Mouse (Mus musculus) forebrain, postnatal 0 days (tissue): ENCODE data around the gene Inpp5a. TPM values are rescaled to one million over a fixed set of nuclear protein-coding genes. Genes with fewer than 3 reads are reported as not detected.

ENCODE experiments used
- ATAC-seq: fragments of 200-750 bp; cut with Nextera tagmentation; 2 replicates; pipeline ENCODE4 v1.8.0; 2017; ENCODE audit warnings: mild to moderate bottlenecking, moderate library complexity
- DNase-seq: peaks from one replicate; pipeline ENCODE4 v3.0.0-alpha.2; 2015
- H3K27ac ChIP-seq: fragments of 300-500 bp; sonication (generic); 2 replicates; pipeline ENCODE4 v1.5.1; 2014; ENCODE audit warnings: low read depth, mild to moderate bottlenecking, antibody characterized with exemption, low read length, moderate library complexity, mixed read lengths
- H3K27me3 ChIP-seq: fragments of 300-500 bp; sonication (generic); 2 replicates; pipeline ENCODE4 v1.6.1; 2014; ENCODE audit warnings: mild to moderate bottlenecking, low read length, mixed read lengths; ENCODE audit not compliant: insufficient read depth
- H3K36me3 ChIP-seq: fragments of 300-500 bp; sonication (generic); 2 replicates; pipeline ENCODE4 v1.6.1; 2014; ENCODE audit warnings: mild to moderate bottlenecking, moderate library complexity; ENCODE audit not compliant: insufficient read depth
- H3K4me1 ChIP-seq: fragments of 300-500 bp; sonication (generic); 2 replicates; pipeline ENCODE4 v1.6.1; 2014; ENCODE audit warnings: antibody characterized with exemption; ENCODE audit not compliant: insufficient read depth
- H3K4me2 ChIP-seq: fragments of 300-500 bp; sonication (generic); 2 replicates; pipeline ENCODE4 v1.6.1; 2014; ENCODE audit warnings: low read depth, mild to moderate bottlenecking, moderate library complexity
- H3K4me3 ChIP-seq: fragments of 300-500 bp; sonication (generic); 2 replicates; pipeline ENCODE4 v1.5.1; 2014; ENCODE audit warnings: low read depth, low read length, mixed read lengths
- H3K9ac ChIP-seq: fragments of 300-500 bp; sonication (generic); 2 replicates; pipeline ENCODE4 v1.6.1; 2014; ENCODE audit warnings: mild to moderate bottlenecking
- H3K9me3 ChIP-seq: fragments of 300-500 bp; sonication (generic); 2 replicates; pipeline ENCODE4 v1.6.1; 2016; ENCODE audit warnings: low read length
- CTCF ChIP-seq: sonication (generic); IDR thresholded peaks from 2 replicates; pipeline ENCODE4 v1.5.1; 2016; ENCODE audit warnings: antibody characterized with exemption, control low read depth, low read depth
- WGBS: fragments of 180-500 bp; shearing (Covaris S2); extraction: QIAGEN DNeasy Blood & Tissue Kit; methylation state at CpG from one replicate; pipeline ENCODE4 v1.1.7; 2014; 5-methylcytosine and 5-hydroxymethylcytosine counted together
- polyA plus RNA-seq: library from polyadenylated mRNA; unstranded; fragments of >200 nt; fragmentation: Nextera tagmentation; extraction: Ambion mirVana; gene quantifications from 2 replicates; pipeline ENCODE4 v1.2.1, GENCODE M21; 2015
- total RNA-seq: library from RNA; depleted of rRNA; stranded (reverse); fragments of >200 nt; gene quantifications from 2 replicates; pipeline ENCODE4 v1.2.3, GENCODE M21; 2014

The Inpp5a gene
- total and polyA plus RNA-seq, 2 experiments from 2014 or later: 8.8 to 16.3 TPM

DNA sequence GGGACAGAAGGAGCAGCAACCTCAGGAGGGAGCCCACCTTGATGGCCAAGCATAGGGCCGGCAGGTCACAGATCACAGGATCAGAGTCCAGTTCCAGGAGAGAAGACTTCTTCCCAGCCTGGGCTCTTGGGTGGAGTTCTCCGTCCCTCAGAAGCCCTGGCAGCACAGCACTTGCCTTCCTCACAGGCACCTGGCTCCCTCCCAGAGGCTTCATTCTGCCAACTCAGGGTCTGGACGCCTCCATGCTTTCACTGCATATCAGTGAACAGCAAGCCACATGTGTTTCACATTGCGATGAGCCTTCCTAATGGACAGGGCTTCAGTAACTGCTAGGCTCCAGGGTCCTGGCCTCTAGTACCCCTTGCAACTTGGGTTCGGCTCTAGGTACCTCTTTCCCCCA is 147.4 kb downstream of the Inpp5a start:
- ATAC-seq (no peak), DNase-seq (no peak)
- Histone ChIP-seq H3K4me2 (no peak overlapping the region), H3K27me3 (no peaks in the 10 kb centered on the region), H3K4me3 (no peak overlapping the region), H3K36me3 (no peaks in the 10 kb centered on the region), H3K9me3 (no peaks in the 10 kb centered on the region), H3K27ac (no peak overlapping the region), H3K4me1 (no peaks in the 10 kb centered on the region), H3K9ac (no peak overlapping the region)
- 73% methylated on average over 5 of the region's 5 CpGs for WGBS
- no peak for TF ChIP-seq CTCF

DNA sequence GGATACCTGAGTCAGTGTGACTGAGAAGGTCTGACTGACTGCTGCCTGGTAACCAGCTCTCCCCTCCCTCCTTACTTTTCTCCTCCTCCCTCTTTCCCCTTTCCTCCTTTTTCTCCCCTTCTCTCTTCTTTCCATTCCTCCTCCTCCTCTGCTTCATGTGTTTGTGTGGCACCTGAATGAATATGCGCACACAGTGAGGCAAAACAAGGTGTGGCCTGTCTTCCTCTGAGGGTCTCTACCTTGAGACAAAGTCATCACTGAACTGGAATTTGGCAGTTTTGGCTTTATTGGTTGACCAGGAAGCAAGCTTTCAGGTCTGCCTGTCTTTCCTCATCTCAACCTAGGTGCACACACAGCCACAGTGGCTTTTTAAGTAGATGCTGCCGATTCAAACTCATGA is 147.9 kb downstream of the Inpp5a start:
- Histone ChIP-seq H3K9ac (no peak overlapping the region), H3K4me2 (no peak overlapping the region), H3K27ac (no peak overlapping the region), H3K4me1 (no peaks in the 10 kb centered on the region), H3K4me3 (no peak overlapping the region), H3K9me3 (no peaks in the 10 kb centered on the region), H3K27me3 (no peaks in the 10 kb centered on the region), H3K36me3 (no peaks in the 10 kb centered on the region)
- 99% methylated on average over 2 of the region's 2 CpGs for WGBS
- no peak for TF ChIP-seq CTCF
- DNase-seq: no peak
- no peak for ATAC-seq

DNA sequence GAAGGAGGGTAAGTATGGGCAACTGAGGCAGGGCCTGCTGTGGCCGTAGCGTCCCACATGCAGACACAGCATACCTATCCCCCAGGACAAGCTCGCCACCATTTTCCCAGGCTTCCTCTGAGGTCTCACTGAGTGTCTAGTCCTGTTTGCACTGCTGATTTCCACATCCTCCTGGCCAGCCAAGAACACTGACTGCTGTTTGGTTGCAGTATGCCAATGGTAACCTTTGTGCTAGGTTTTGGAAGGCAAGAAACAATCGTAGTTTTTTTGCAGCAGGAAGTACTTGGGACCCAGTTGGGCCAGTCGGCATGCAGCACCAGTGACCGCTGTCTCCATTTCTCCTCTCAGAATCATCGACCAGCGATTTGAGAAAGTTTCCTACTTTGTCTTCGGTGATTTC is 148.9 kb downstream of the Inpp5a start:
- no peak for TF ChIP-seq CTCF
- Histone ChIP-seq H3K9me3 (no peaks in the 10 kb centered on the region), H3K27me3 (no peaks in the 10 kb centered on the region), H3K36me3 (no peaks in the 10 kb centered on the region), H3K4me3 (no peak overlapping the region), H3K4me1 (no peaks in the 10 kb centered on the region), H3K27ac (no peak overlapping the region), H3K4me2 (no peak overlapping the region), H3K9ac (no peak overlapping the region)
- no peak for DNase-seq
- no peak for ATAC-seq
- WGBS: 96% methylated on average over 9 of the region's 9 CpGs

DNA sequence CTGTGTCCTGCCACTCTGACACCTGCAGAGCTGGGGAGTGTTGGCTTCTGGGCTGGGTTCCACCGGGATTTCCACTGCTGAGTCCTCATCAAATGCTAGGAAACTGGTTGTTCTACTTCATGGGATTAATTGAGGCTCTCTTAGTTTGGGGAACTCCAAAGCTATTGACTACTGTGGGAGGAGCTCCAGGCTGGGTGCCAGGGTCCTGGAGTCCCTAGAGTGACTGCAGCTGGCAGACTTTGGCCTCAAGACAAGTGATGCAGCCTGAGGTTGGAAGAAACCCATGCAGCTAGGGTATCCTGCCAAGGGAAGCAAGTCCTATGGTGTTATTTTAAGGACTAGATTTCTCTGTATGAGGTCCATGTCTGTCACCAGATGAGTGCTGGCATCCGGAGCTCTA is 149.6 kb downstream of the Inpp5a start:
- Histone ChIP-seq H3K4me2 (no peak overlapping the region), H3K9me3 (no peaks in the 10 kb centered on the region), H3K27ac (no peak overlapping the region), H3K9ac (no peak overlapping the region), H3K27me3 (no peaks in the 10 kb centered on the region), H3K4me1 (no peaks in the 10 kb centered on the region), H3K36me3 (no peaks in the 10 kb centered on the region), H3K4me3 (no peak overlapping the region)
- 62% methylated on average over 2 of the region's 2 CpGs for WGBS
- ATAC-seq (peak; percentile 53; the same call in 1 of the 2 replicates), DNase-seq (peak; percentile 57)
- TF ChIP-seq CTCF: no peak

DNA sequence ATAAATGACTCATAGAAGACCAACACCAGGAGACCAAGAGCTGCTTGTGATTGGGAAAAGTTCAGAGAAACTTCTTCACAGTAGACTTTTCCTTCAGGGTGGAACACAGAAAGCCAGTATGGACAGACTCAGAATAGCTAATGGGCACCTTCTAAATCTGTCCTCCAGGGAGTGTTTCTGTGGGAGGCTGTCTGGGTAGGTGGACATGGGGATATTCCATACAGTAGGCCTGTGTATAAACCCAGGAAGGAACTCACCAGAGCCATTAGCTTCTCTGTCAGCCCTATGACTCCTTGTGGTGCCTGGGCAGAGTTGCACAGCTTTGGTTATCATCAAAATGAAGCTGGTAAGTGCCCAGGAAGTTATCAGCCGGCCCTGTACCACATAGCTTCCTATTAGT is 151.7 kb downstream of the Inpp5a start:
- H3K4me2 ChIP-seq: no peak overlapping the region
- H3K27me3 ChIP-seq: no peaks in the 10 kb centered on the region
- no peak overlapping the region for H3K9ac ChIP-seq
- WGBS: 79% methylated on average over 1 of the region's 1 CpGs
- ATAC-seq (no peak), DNase-seq (no peak)
- H3K27ac ChIP-seq: no peak overlapping the region
- H3K36me3 ChIP-seq: no peaks in the 10 kb centered on the region
- no peak for TF ChIP-seq CTCF
- no peak overlapping the region for H3K4me3 ChIP-seq
- no peaks in the 10 kb centered on the region for H3K9me3 ChIP-seq
- H3K4me1 ChIP-seq: peaks cover 15% of the 10 kb centered on the region; the same call in 1 of the 2 replicates

DNA sequence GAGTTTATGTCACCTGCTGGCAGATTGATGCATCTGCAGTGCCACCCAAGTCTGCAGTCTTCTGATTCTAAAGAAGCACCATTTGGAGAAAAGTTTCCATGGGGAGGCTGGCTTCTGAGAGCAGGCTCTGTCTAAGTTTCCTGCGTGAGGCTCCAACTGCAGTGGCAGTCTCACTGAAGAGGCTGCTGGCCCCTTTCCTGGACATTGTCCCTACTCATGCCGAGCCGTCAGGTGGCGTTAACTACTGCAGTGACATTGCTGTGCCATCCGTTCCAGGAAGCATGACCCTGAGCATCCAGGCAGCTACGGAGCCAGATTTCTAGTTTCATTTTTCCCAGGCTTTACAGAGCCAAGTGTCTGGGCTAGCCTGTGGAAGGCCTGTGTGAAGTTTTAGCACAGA is 152.5 kb downstream of the Inpp5a start:
- peaks cover 18% of the 10 kb centered on the region; the same call in 1 of the 2 replicates for H3K4me1 ChIP-seq
- H3K36me3 ChIP-seq: no peaks in the 10 kb centered on the region
- no peak overlapping the region for H3K4me2 ChIP-seq
- no peak overlapping the region for H3K4me3 ChIP-seq
- no peak for ATAC-seq
- no peaks in the 10 kb centered on the region for H3K9me3 ChIP-seq
- H3K27me3 ChIP-seq: no peaks in the 10 kb centered on the region
- H3K27ac ChIP-seq: no peak overlapping the region
- WGBS: 90% methylated on average over 6 of the region's 6 CpGs
- no peak for DNase-seq
- no peak overlapping the region for H3K9ac ChIP-seq
- TF ChIP-seq CTCF: peak; percentile 23; the same call in 1 of the 2 replicates

DNA sequence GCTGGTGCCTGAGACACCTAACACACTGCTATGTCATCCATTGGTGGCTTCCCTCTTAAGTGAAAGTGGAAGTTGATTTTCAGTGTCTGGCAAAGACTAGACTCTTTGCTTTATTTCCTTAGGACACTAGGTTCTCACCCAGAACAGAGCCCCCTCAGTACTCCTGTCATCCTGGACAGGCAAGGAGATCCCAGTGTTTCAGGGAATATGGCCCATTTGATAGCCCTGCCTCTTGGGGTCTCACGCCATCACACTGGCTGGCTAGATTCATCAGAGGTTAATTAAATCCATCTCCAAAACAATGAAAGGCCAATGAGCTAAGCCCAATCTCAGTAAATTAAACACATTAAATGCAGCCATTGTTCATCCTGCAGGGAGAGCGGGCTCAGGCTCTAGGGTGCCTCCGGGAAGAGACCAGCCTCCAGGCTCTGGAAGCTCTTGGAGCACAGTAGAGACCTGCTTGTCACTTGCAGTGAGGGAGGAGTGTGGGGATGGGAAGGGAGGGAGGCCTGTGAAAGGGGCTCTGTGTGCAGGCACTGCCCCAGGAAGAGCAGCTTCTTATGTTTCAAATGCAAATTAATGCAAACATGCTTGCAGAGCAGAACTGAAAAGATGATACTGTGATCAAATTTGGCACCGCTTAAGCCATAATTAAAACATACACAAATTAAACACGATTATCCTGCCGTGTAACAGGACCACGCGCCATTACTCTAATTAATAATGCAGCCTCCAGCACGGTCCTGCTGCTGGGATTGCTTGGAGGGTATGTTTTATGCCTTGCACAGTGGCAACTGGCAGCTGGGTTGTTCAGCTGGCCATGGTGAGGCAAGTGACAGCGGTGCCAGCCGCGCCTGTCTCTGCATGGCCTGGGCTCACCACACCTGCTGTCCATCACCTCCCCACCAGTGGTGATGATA is 156.1 kb downstream of the Inpp5a start:
- ATAC-seq (peak; percentile 96), DNase-seq (peak; percentile 69)
- H3K9me3 ChIP-seq: no peaks in the 10 kb centered on the region
- no peak overlapping the region for H3K4me3 ChIP-seq
- no peaks in the 10 kb centered on the region for H3K27me3 ChIP-seq
- TF ChIP-seq CTCF: no peak
- peak overlapping the region; percentile 1; the same call in 1 of the 2 replicates for H3K27ac ChIP-seq
- H3K4me2 ChIP-seq: peak overlapping the region; percentile 3; the same call in 1 of the 2 replicates
- WGBS: 14% methylated on average over 12 of the region's 12 CpGs
- no peaks in the 10 kb centered on the region for H3K36me3 ChIP-seq
- no peak overlapping the region for H3K9ac ChIP-seq
- peaks cover 18% of the 10 kb centered on the region; the same call in 1 of the 2 replicates for H3K4me1 ChIP-seq
